In genomic region chr3:31056651-31057627, GRCm38 (mm10) we compare ENCODE assay signal across 8 mouse cellular contexts. TPM values are rescaled to one million over a fixed set of nuclear protein-coding genes. Genes with fewer than 3 reads are reported as not detected.
A peak's percentile ranks its signal among the peaks of the same experiment; 100 is the strongest.
DNase-seq lines count a peak whose midpoint lies in the region; ATAC-seq and TF ChIP-seq lines count a peak whose summit lies in the region.

No protein-coding gene starts in this region.

- peak; percentile 96 for DNase-seq in adipocyte (ENCODE audit: low spot score)
- peak; percentile 73 for DNase-seq in gastrocnemius, adult 2 months
- peak; percentile 90 for DNase-seq in hindbrain, postnatal 0 days (ENCODE audit: low spot score)
- DNase-seq in left cerebral cortex, adult 2 months (ENCODE audit: extremely low spot score in 1 of 2, low spot score in 2 of 2) = peak; percentile 70 to 72
- DNase-seq in right cerebral cortex, adult 2 months (ENCODE audit: low spot score in 2 of 2) = peak; percentile 77 to 81
- peak; percentile 90 for DNase-seq in yolk sac, embryonic 10.5 days (ENCODE audit: low spot score)

- peak; percentile 57 for ATAC-seq in common myeloid progenitor, adult 5-6 weeks (replicated peaks; ENCODE audit: low read depth, poor library complexity, severe bottlenecking)
- peak; percentile 94 for ATAC-seq in hindbrain, postnatal 0 days
- peak; percentile 76 for ATAC-seq in megakaryocyte, adult 5-6 weeks (ENCODE audit: poor library complexity, severe bottlenecking)

- H3K4me2 ChIP-seq in hindbrain, postnatal 0 days (ENCODE audit: low read depth, low read length) = peak overlapping the region; percentile 58

- peak overlapping the region; percentile 82 for H3K4me3 ChIP-seq in gastrocnemius, adult 2 months
- peak overlapping the region; percentile 38 for H3K4me3 ChIP-seq in hindbrain, postnatal 0 days (ENCODE audit: low read length)
- H3K4me3 ChIP-seq in left cerebral cortex, adult 2 months = peak overlapping the region; percentile 48

- no peaks in the 10 kb centered on the region for H3K36me3 ChIP-seq in hindbrain, postnatal 0 days (ENCODE audit: insufficient read depth, low read length)

- TF ChIP-seq CTCF in gastrocnemius, adult 2 months (IDR thresholded peaks at IDR 0.05) = peak; percentile 94
- TF ChIP-seq CTCF in hindbrain, postnatal 0 days (IDR thresholded peaks at IDR 0.05; ENCODE audit: low read depth) = peak; percentile 94
- TF ChIP-seq CTCF in left cerebral cortex, adult 2 months (IDR thresholded peaks at IDR 0.05) = peak; percentile 92

- no peaks in the 10 kb centered on the region for H3K4me1 ChIP-seq in hindbrain, postnatal 0 days (ENCODE audit: insufficient read depth, low read length)

- no peaks in the 10 kb centered on the region for H3K27me3 ChIP-seq in hindbrain, postnatal 0 days (ENCODE audit: insufficient read depth, low read length)

- peak overlapping the region; percentile 85 for H3K27ac ChIP-seq in gastrocnemius, adult 2 months
- H3K27ac ChIP-seq in hindbrain, postnatal 0 days = peak overlapping the region; percentile 69; the same call in 1 of the 2 replicates
- no peak overlapping the region; the same call in 1 of the 2 replicates for H3K27ac ChIP-seq in left cerebral cortex, adult 2 months

- no peaks in the 10 kb centered on the region for H3K9me3 ChIP-seq in hindbrain, postnatal 0 days (ENCODE audit: low read length)

- peak overlapping the region; percentile 37; the same call in 1 of the 2 replicates for H3K9ac ChIP-seq in hindbrain, postnatal 0 days (replicated peaks; ENCODE audit: low read length)

- 3% methylated on average over 30 of the region's 30 CpGs for WGBS in hindbrain, postnatal 0 days

- intact Hi-C loops in gastrocnemius, adult 2 months (cut with DNase I) = loop anchor here (1.0 to 10.0 kb wide), 4 partner anchors 37 to 548 kb away; no protein-coding TSS in a partner anchor
- intact Hi-C loops in left cerebral cortex, adult 2 months (cut with DNase I) = loop anchor here (1.0 to 5.0 kb wide), 4 partner anchors 36 to 545 kb away; no protein-coding TSS in a partner anchor

RNA-seq across cellular contexts. Expression of gene Skil, which starts 37.9 kb away (rescaled TPM):
- 22.9 and 32.8 TPM in 2 replicates for total RNA-seq in common myeloid progenitor, adult 5-6 weeks (2017)
- total RNA-seq in gastrocnemius, adult 2 months (2021) = 10 to 100 TPM in 1 of 2 experiments, 1 to 10 TPM in 1; 8.3 to 19.8 TPM
- total RNA-seq in hindbrain, postnatal 0 days (2014; rRNA removed) = 36.4 and 38.9 TPM in 2 replicates
- polyA plus RNA-seq in hindbrain, postnatal 0 days (2015; fragmentation: Nextera tagmentation; extraction: Ambion mirVana) = 23.9 and 25.1 TPM in 2 replicates
- total RNA-seq in left cerebral cortex, adult 2 months (2021) = 10 to 100 TPM; 65.8 to 68.1 TPM
- 20.4 and 21.8 TPM in 2 replicates for total RNA-seq in megakaryocyte, adult 5-6 weeks (2015)
- total RNA-seq in megakaryocyte, adult 5-6 weeks (2017) = 31.6 and 32.5 TPM in 2 replicates
